Mouse (Mus musculus) cortical plate, adult 2 months (tissue): ENCODE measurements around the gene Tmc1. TPM values are rescaled to one million over a fixed set of nuclear protein-coding genes. Genes with fewer than 3 reads are reported as not detected.

ENCODE experiments used
- H3K27ac ChIP-seq: fragments of 200-500 bp; 2 replicates; pipeline ENCODE4 v1.5.1; 2012; ENCODE audit warnings: low read length, control low read depth, inconsistent platforms; ENCODE audit not compliant: insufficient read depth
- H3K4me1 ChIP-seq: fragments of 200-500 bp; 2 replicates; pipeline ENCODE4 v1.6.1; 2011; ENCODE audit warnings: low read length; ENCODE audit not compliant: control insufficient read depth, insufficient read depth
- H3K4me3 ChIP-seq: fragments of 200-500 bp; 2 replicates; pipeline ENCODE4 v1.5.1; 2011; ENCODE audit warnings: mild to moderate bottlenecking, low read length, control low read depth; ENCODE audit not compliant: insufficient read depth
- CTCF ChIP-seq: fragments of 200-500 bp; IDR thresholded peaks from 2 replicates; pipeline ENCODE4 v1.5.1; 2011; ENCODE audit warnings: mild to moderate bottlenecking, control low read depth, low read length; ENCODE audit not compliant: insufficient read depth; ENCODE audit errors: extremely low read depth
- POLR2A ChIP-seq: fragments of 200-500 bp; IDR thresholded peaks from 2 replicates; pipeline ENCODE4 v1.6.1; 2011; ENCODE audit warnings: mild to moderate bottlenecking, low read length, control low read depth; ENCODE audit not compliant: insufficient read depth; ENCODE audit errors: extremely low read depth
- polyA plus RNA-seq: library from polyadenylated mRNA; depleted of rRNA; stranded (reverse); fragments of >200 nt; gene quantifications from 2 replicates; pipeline ENCODE4 v1.2.3, GENCODE M21; 2012

Tmc1 gene
- polyA plus RNA-seq, 1 experiment, result 0.33 TPM

DNA sequence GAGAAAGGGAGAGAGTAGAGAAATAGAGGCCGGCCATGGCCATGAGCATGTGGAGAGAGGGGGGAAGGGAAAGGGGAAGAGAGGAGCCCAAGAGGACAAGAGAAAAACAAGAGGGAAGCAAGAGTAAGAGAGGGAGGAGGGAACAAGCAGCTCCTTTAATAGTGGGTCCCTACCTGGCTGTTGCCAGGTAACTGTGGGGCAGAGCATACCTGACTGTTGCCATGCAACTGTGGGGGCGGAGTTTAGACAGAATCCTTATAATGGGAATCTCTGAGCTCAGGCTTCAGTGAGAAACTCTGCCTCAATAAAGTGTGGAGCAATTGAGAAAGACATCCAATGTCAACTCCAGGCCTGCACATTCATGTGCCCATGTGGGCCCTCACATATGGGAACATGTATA is 38.9 kb downstream of the Tmc1 start:
- TF ChIP-seq CTCF (no peak), POLR2A (no peak)
- Histone ChIP-seq H3K4me1 (no peaks in the 10 kb centered on the region), H3K4me3 (no peak overlapping the region), H3K27ac (no peak overlapping the region)

- Histone ChIP-seq H3K4me1 (no peaks in the 10 kb centered on the region), H3K4me3 (no peak overlapping the region), H3K27ac (no peak overlapping the region)
- TF ChIP-seq CTCF, result no peak
- no peak for TF ChIP-seq POLR2A
Observed at GRCm38 (mm10) chr19:20910356-20910755, 43.6 kb downstream of the Tmc1 start.

- H3K4me3 ChIP-seq, result no peak overlapping the region
- H3K27ac ChIP-seq, result no peak overlapping the region
- TF ChIP-seq CTCF (no peak), POLR2A (no peak)
- H3K4me1 ChIP-seq, result no peaks in the 10 kb centered on the region
Observed at GRCm38 (mm10) chr19:20881205-20881604, 72.8 kb downstream of the Tmc1 start.

DNA sequence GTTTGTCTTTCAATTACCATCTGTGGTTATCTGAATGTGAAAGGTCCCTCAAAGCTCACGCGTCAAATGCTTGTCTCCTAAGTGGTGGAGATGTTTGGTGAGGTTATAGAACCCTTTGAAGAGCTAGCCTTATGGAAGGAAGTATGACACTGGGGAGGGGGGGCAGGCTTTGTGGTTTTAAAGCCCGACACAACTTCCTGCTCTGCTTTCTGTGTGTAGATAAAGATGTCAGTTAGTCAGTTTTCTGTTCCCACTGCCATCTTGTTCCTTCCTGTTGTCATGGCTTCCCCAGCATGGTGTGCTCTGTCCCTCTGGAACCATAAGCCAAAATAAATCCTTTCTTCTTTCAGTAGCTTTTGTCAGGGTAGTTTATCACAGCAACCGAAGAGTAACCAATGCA is 78.1 kb downstream of the Tmc1 start:
- H3K27ac ChIP-seq, result no peak overlapping the region
- H3K4me3 ChIP-seq, result no peak overlapping the region
- H3K4me1 ChIP-seq, result no peaks in the 10 kb centered on the region
- TF ChIP-seq POLR2A (no peak), CTCF (no peak)

- no peak overlapping the region for H3K27ac ChIP-seq
- TF ChIP-seq POLR2A (no peak), CTCF (no peak)
- no peak overlapping the region for H3K4me3 ChIP-seq
- H3K4me1 ChIP-seq, result no peaks in the 10 kb centered on the region
Observed at GRCm38 (mm10) chr19:20861779-20862178, 92.2 kb downstream of the Tmc1 start.

- no peaks in the 10 kb centered on the region for H3K4me1 ChIP-seq
- TF ChIP-seq POLR2A (no peak), CTCF (no peak)
- H3K27ac ChIP-seq, result no peak overlapping the region
- H3K4me3 ChIP-seq, result no peak overlapping the region
Observed at GRCm38 (mm10) chr19:20860270-20860669, 93.7 kb downstream of the Tmc1 start.

- TF ChIP-seq CTCF (no peak), POLR2A (no peak)
- H3K4me3 ChIP-seq, result no peak overlapping the region
- H3K27ac ChIP-seq, result no peak overlapping the region
- H3K4me1 ChIP-seq, result no peaks in the 10 kb centered on the region
Observed at GRCm38 (mm10) chr19:20857819-20858218, 96.2 kb downstream of the Tmc1 start.

DNA sequence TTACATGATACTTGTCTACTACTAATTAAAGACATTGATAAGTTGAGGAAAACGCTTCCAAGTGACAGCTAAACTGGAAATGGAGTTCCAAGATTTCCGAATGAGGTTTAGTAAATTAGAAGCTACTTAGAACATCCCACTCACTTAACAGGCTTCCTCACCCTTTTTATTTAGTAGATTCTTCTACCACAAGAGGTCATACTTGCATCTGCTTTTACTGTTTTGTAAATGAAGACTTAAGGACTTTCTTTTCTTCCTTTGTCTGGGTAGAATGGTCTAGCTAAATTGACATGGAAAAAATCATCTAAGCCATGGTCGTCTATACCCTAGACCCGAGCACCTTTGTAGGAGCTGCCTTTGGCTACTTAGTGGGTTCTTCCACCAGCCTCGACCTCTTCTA is 105.1 kb downstream of the Tmc1 start:
- TF ChIP-seq POLR2A, result no peak
- no peak for TF ChIP-seq CTCF
- H3K27ac ChIP-seq, result no peak overlapping the region
- no peak overlapping the region for H3K4me3 ChIP-seq
- H3K4me1 ChIP-seq, result no peaks in the 10 kb centered on the region

DNA sequence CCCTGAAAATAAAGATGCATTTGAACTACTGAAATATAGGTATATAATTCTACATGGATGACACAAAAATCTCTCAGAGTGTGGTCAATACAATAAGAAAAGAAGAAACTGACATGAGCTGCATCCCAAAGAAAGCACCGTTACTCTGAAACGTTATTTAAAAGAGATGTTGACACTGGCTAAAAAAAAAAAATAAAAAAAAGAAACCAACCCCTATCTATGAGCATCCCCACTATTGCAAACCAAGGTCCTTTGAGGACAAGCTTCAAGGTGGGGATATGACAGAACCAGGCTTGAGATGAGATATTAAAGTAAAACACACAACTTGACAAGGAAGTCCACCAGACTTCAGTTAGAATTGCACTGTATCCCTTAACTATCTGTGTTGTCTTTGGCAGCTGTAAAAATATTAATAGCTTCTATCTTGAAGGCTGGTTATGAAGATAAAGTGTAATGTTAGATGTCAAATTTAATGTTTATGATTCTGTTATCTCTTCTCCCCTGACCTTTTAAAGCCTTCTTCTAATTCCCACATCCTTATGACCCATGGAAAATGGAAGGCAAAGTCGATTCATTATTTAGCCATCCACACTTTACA is 106.4 kb downstream of the Tmc1 start:
- H3K4me3 ChIP-seq, result no peak overlapping the region
- H3K27ac ChIP-seq, result no peak overlapping the region
- no peaks in the 10 kb centered on the region for H3K4me1 ChIP-seq
- TF ChIP-seq CTCF (no peak), POLR2A (no peak)

DNA sequence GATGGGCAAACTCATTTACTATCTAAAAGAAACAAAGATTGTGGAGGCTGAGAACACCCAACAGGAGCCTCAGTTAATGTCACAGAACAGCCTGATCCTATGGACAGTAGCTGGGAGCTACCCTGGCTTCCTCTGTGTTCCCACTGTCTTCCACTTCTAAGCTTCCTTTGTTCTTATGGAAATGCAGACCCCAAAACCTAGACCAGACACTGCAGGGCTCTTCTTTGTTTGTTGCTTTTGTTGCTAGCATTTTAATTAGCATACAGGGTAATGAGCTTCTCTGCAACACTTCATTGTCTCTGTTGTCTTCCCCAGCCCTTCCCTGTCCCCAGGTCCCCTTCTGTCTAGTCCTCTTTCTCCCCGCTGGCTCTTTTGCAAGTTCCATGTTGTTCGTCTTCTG is 116.6 kb downstream of the Tmc1 start:
- TF ChIP-seq POLR2A, result no peak
- TF ChIP-seq CTCF, result no peak
- H3K4me3 ChIP-seq, result no peak overlapping the region
- H3K4me1 ChIP-seq, result no peaks in the 10 kb centered on the region; the same call in 1 of the 2 replicates
- H3K27ac ChIP-seq, result no peak overlapping the region
